Mouse (Mus musculus) kidney, embryonic 14.5 days (tissue): ENCODE measurements at regions not wholly inside any gene's neighbourhood (a gene's known extent, or its start where the extent isn't known, plus 50 kb on each side); places are given as distances from the start of the nearest gene placed in this dataset.

Source experiments
- ATAC-seq: fragments of 200-750 bp; cut with Nextera tagmentation; 2 replicates; pipeline ENCODE4 v1.8.0; 2017; ENCODE audit warnings: moderate number of reproducible peaks, mild to moderate bottlenecking, moderate TSS enrichment, moderate library complexity; ENCODE audit not compliant: low FRiP score, low TSS enrichment
- H3K27ac ChIP-seq: fragments of 300-500 bp; sonication (generic); 2 replicates; pipeline ENCODE4 v1.5.1; 2014; ENCODE audit warnings: low read depth, mild to moderate bottlenecking, low read length, moderate library complexity, mixed read lengths
- H3K27me3 ChIP-seq: fragments of 300-500 bp; sonication (generic); 2 replicates; pipeline ENCODE4 v1.6.1; 2014; ENCODE audit warnings: mild to moderate bottlenecking, low read length; ENCODE audit not compliant: control insufficient read depth, insufficient read depth
- H3K36me3 ChIP-seq: fragments of 300-500 bp; sonication (generic); 2 replicates; pipeline ENCODE4 v1.6.1; 2014; ENCODE audit warnings: low read length, mixed read lengths; ENCODE audit not compliant: control insufficient read depth, insufficient read depth
- H3K4me1 ChIP-seq: fragments of 300-500 bp; sonication (generic); 2 replicates; pipeline ENCODE4 v1.6.1; 2014; ENCODE audit warnings: low read length, mixed read lengths; ENCODE audit not compliant: control insufficient read depth, insufficient read depth
- H3K4me2 ChIP-seq: fragments of 300-500 bp; sonication (generic); replicated peaks from 2 replicates; pipeline ENCODE4 v1.6.1; 2014; ENCODE audit warnings: low read depth, mild to moderate bottlenecking, low read length
- H3K4me3 ChIP-seq: fragments of 300-500 bp; sonication (generic); 2 replicates; pipeline ENCODE4 v1.5.1; 2014; ENCODE audit warnings: mild to moderate bottlenecking, low read length
- H3K9ac ChIP-seq: fragments of 300-500 bp; sonication (generic); 2 replicates; pipeline ENCODE4 v1.6.1; 2014; ENCODE audit warnings: low read depth, mild to moderate bottlenecking, low read length, moderate library complexity
- H3K9me3 ChIP-seq: fragments of 300-500 bp; sonication (generic); 2 replicates; pipeline ENCODE4 v1.6.1; 2016; ENCODE audit warnings: low read length; ENCODE audit not compliant: control insufficient read depth
- WGBS: fragments of 180-500 bp; shearing (Covaris S2); extraction: QIAGEN DNeasy Blood & Tissue Kit; methylation state at CpG from one replicate; pipeline ENCODE4 v1.1.7; 2014; 5-methylcytosine and 5-hydroxymethylcytosine counted together

- WGBS = 45% methylated on average over 4 of the region's 4 CpGs
- ATAC-seq = no peak
- no peaks in the 10 kb centered on the region for H3K36me3 ChIP-seq
- no peaks in the 10 kb centered on the region for H3K27me3 ChIP-seq
- H3K4me1 ChIP-seq = peaks cover 10% of the 10 kb centered on the region
- no peak overlapping the region for H3K4me2 ChIP-seq
- H3K27ac ChIP-seq = no peak overlapping the region
- H3K4me3 ChIP-seq = no peak overlapping the region
- no peak overlapping the region for H3K9ac ChIP-seq
- no peaks in the 10 kb centered on the region for H3K9me3 ChIP-seq
Observed at GRCm38 (mm10) chr13:44584551-44584950, 144.7 kb upstream of the Jarid2 start.

DNA sequence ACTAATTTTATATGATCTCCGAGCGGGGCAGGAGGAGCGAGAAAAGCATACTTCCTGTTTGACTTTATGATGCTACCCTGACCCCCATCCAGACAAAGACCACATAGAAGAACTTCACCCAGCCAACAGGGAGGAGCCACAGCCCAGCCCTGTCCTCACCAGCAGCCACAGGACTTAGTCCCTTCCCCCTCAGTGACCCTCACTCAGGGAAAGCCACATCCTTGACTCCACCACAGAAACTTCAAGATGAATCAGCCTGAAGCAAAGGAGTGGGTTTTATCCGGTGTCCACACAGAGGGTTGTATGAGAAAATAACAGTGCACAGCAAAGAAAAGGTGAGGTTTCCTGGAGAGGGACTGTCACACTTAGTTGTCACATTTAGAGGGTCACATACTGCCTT, 141.4 kb upstream of the Jarid2 start:
- no peaks in the 10 kb centered on the region for H3K4me1 ChIP-seq
- H3K4me3 ChIP-seq = no peak overlapping the region
- no peak overlapping the region for H3K9ac ChIP-seq
- WGBS = 50% methylated on average over 4 of the region's 4 CpGs
- H3K4me2 ChIP-seq = no peak overlapping the region
- ATAC-seq = no peak
- no peak overlapping the region for H3K27ac ChIP-seq
- H3K9me3 ChIP-seq = no peaks in the 10 kb centered on the region
- H3K36me3 ChIP-seq = no peaks in the 10 kb centered on the region
- no peaks in the 10 kb centered on the region for H3K27me3 ChIP-seq

DNA sequence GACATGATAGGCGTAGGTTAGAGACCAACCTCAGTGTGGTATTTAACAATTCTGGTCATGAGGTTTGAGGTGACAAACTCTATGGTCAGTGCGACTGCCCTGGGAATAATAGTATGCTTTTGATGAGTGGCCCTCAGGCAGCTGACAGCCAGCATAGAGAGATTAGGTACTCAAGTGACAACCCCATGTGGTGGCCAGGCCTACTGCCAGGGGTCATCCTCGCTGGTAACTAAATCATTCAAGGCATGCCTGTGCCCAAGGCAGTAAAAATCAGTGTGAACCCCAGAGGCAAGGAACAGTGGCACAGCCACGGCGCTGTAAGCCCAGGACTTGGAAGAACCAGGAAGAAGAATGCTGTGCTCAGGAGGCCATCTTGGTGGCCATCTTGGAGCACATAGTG, 134.6 kb upstream of the Jarid2 start:
- H3K27me3 ChIP-seq = no peaks in the 10 kb centered on the region
- H3K9me3 ChIP-seq = no peaks in the 10 kb centered on the region
- no peak overlapping the region for H3K27ac ChIP-seq
- no peak overlapping the region for H3K4me3 ChIP-seq
- H3K4me2 ChIP-seq = no peak overlapping the region
- 90% methylated on average over 5 of the region's 5 CpGs for WGBS
- ATAC-seq = no peak
- H3K4me1 ChIP-seq = no peaks in the 10 kb centered on the region
- no peaks in the 10 kb centered on the region for H3K36me3 ChIP-seq
- no peak overlapping the region for H3K9ac ChIP-seq

GRCm38 (mm10) chr13:44597666-44598065, 131.6 kb upstream of the Jarid2 start:
- no peak for ATAC-seq
- 46% methylated on average over 1 of the region's 1 CpGs for WGBS
- no peaks in the 10 kb centered on the region for H3K36me3 ChIP-seq

DNA sequence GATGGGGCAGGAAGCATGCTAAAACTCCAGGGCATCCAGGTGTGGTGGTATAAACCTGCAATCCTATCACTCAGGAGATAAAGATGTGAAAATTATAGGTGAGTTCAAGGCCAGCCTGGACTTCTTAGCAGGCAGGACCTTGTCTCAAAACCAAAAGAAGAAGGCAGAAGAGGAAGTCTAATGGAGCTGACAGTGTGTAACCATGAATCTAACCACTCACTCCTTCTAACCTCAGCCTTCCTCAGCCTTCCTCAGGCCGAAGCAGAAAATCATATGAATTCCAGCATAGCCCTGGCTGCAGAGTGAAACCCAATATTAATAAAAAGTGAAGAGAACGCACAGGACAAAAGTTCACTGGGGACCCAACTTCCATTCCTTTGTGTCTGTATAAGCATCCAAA, 128.2 kb upstream of the Jarid2 start:
- no peak for ATAC-seq

More at GRCm38 (mm10) chr13:44597666-44598065, 131.6 kb upstream of the Jarid2 start:
- Histone ChIP-seq H3K9me3 (no peaks in the 10 kb centered on the region), H3K27ac (no peak overlapping the region), H3K4me2 (no peak overlapping the region), H3K9ac (no peak overlapping the region), H3K4me1 (no peaks in the 10 kb centered on the region), H3K4me3 (no peak overlapping the region), H3K27me3 (no peaks in the 10 kb centered on the region)

DNA sequence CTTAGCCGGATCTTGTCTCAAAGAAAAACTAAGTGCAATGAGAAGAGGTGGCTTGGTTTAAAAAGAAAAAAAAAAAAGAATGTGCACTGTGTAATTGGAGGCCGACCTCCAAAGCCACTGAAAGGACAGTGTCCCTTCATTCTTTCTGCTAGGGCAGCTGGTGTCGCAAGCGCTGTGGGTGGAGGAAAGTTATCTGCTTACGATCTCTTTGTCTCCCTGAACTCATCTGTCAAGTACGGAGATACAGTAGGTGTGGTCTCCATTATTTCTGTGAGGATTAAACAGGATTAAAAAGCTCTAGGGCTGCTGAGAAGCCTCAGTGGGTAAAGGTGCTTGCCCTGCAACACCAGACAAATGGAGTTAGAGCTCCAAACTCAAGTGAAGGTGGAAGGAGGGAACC, 126.6 kb upstream of the Jarid2 start:
- H3K9me3 ChIP-seq = no peaks in the 10 kb centered on the region

More for the DNA sequence above, 128.2 kb upstream of the Jarid2 start:
- Histone ChIP-seq H3K4me3 (no peak overlapping the region), H3K36me3 (no peaks in the 10 kb centered on the region), H3K9me3 (no peaks in the 10 kb centered on the region), H3K27me3 (no peaks in the 10 kb centered on the region), H3K9ac (no peak overlapping the region), H3K4me2 (no peak overlapping the region), H3K4me1 (no peaks in the 10 kb centered on the region), H3K27ac (no peak overlapping the region)
- WGBS = 92% methylated on average over 2 of the region's 2 CpGs

GRCm38 (mm10) chr13:44607316-44608285, 121.7 kb upstream of the Jarid2 start:
- H3K4me1 ChIP-seq = no peaks in the 10 kb centered on the region
- H3K9me3 ChIP-seq = no peaks in the 10 kb centered on the region
- no peaks in the 10 kb centered on the region for H3K36me3 ChIP-seq
- ATAC-seq = no peak
- H3K4me3 ChIP-seq = no peak overlapping the region
- H3K4me2 ChIP-seq = no peak overlapping the region
- no peaks in the 10 kb centered on the region for H3K27me3 ChIP-seq
- no peak overlapping the region for H3K9ac ChIP-seq
- no peak overlapping the region for H3K27ac ChIP-seq
- 78% methylated on average over 13 of the region's 13 CpGs for WGBS

More for the DNA sequence above, 126.6 kb upstream of the Jarid2 start:
- no peak for ATAC-seq
- Histone ChIP-seq H3K4me1 (no peaks in the 10 kb centered on the region), H3K4me2 (no peak overlapping the region), H3K27me3 (no peaks in the 10 kb centered on the region), H3K4me3 (no peak overlapping the region), H3K27ac (no peak overlapping the region), H3K9ac (no peak overlapping the region), H3K36me3 (no peaks in the 10 kb centered on the region)
- WGBS = 38% methylated on average over 6 of the region's 6 CpGs

DNA sequence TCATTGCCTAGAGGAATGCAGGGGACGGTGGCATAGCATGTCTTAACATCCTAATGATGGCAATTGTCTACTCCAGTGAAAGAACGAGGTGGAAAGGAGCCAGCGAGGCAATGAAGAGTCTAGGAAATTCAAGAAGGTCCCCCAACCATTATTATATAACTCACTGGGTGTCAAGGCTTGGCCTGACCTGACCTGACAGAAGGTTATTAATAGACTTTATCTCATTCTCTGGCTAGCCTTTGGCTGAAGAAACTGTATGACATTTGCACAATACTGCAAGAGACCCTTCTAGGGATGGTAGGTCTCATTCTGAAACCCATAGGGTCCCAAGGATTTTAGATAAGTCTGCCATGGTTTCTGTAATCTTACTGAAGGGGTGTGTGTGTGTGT, 121.0 kb upstream of the Jarid2 start:
- H3K4me2 ChIP-seq = no peak overlapping the region
- 66% methylated on average over 3 of the region's 3 CpGs for WGBS
- H3K9me3 ChIP-seq = no peaks in the 10 kb centered on the region
- H3K36me3 ChIP-seq = no peaks in the 10 kb centered on the region
- H3K4me1 ChIP-seq = no peaks in the 10 kb centered on the region
- no peaks in the 10 kb centered on the region for H3K27me3 ChIP-seq
- H3K9ac ChIP-seq = no peak overlapping the region
- no peak for ATAC-seq
- H3K27ac ChIP-seq = no peak overlapping the region
- H3K4me3 ChIP-seq = no peak overlapping the region

- 40% methylated on average over 11 of the region's 11 CpGs for WGBS
Observed at GRCm38 (mm10) chr13:44608681-44609335, 120.5 kb upstream of the Jarid2 start.

More at GRCm38 (mm10) chr13:44608681-44609335, 120.5 kb upstream of the Jarid2 start:
- Histone ChIP-seq H3K4me2 (no peak overlapping the region), H3K4me3 (no peak overlapping the region), H3K9ac (no peak overlapping the region), H3K9me3 (no peaks in the 10 kb centered on the region), H3K27me3 (no peaks in the 10 kb centered on the region), H3K36me3 (no peaks in the 10 kb centered on the region), H3K27ac (no peak overlapping the region), H3K4me1 (no peaks in the 10 kb centered on the region)
- no peak for ATAC-seq
